ENCODE assay signal across 14 mouse cellular contexts in genomic region chr16:30869136-30869909, GRCm38 (mm10).
A peak's percentile ranks its signal among the peaks of the same experiment; 100 is the strongest.
DNase-seq lines count a peak whose midpoint lies in the region; ATAC-seq and TF ChIP-seq lines count a peak whose summit lies in the region.
"Had no signal": no experiment of that assay in that cellular context is flagged by ENCODE, and none has a peak within 500 bp of the region (broad histone marks: within the 10 kb centered on the region; RNA-seq: fewer than 3 reads in every experiment).

No protein-coding gene starts in this region.

- no peak for TF ChIP-seq CTCF in kidney, postnatal 0 days (IDR thresholded peaks at IDR 0.05; ENCODE audit: low read depth)

- intact Hi-C loops in heart, postnatal 36 days (cut with DNase I): loop anchor here (5.0 kb wide), 1 partner anchor 37 kb away; no protein-coding TSS in a partner anchor

- H3K36me3 ChIP-seq in heart, embryonic 12.5 days: no peaks in the 10 kb centered on the region
- no peaks in the 10 kb centered on the region for H3K36me3 ChIP-seq in kidney, postnatal 0 days (ENCODE audit: insufficient read depth, low read length)
- H3K36me3 ChIP-seq in liver, embryonic 16.5 days (ENCODE audit: control insufficient read depth, insufficient read depth): no peaks in the 10 kb centered on the region
- H3K36me3 ChIP-seq: embryonic facial prominence, embryonic 15.5 days; hindbrain, embryonic 12.5 days; intestine, embryonic 15.5 days had no signal

- DNase-seq in heart, postnatal 36 days: no peak
- DNase-seq in kidney, postnatal 0 days (ENCODE audit: low spot score): no peak
- no peak for DNase-seq in kidney, postnatal 25 days
- DNase-seq in ZHBTc4 (ENCODE audit: low read depth, low spot score): peak; percentile 58
- no peak for DNase-seq in layer of hippocampus, postnatal 14 days (ENCODE audit: low spot score in 2 of 2)
- DNase-seq: cerebellum, adult 11-12 months; retina, postnatal 1 day had no signal

- no peaks in the 10 kb centered on the region for H3K27me3 ChIP-seq in heart, embryonic 12.5 days (replicated peaks)
- H3K27me3 ChIP-seq in kidney, postnatal 0 days (ENCODE audit: insufficient read depth, low read length): no peaks in the 10 kb centered on the region
- H3K27me3 ChIP-seq in liver, embryonic 16.5 days (ENCODE audit: control insufficient read depth, insufficient read depth, low read depth, low read length): no peaks in the 10 kb centered on the region
- H3K27me3 ChIP-seq: embryonic facial prominence, embryonic 15.5 days; hindbrain, embryonic 12.5 days; intestine, embryonic 15.5 days had no signal

- ATAC-seq in heart, embryonic 12.5 days (ENCODE audit: insufficient number of reproducible peaks, low FRiP score): no peak; the same call in 1 of the 2 replicates
- ATAC-seq in kidney, postnatal 0 days (replicated peaks; ENCODE audit: low FRiP score, low read depth): no peak
- peak; percentile 30; the same call in 1 of the 2 replicates for ATAC-seq in liver, embryonic 16.5 days (ENCODE audit: low read depth)
- ATAC-seq: forebrain, embryonic 14.5 days; intestine, embryonic 15.5 days had no signal

- no peak overlapping the region for H3K4me3 ChIP-seq in heart, embryonic 12.5 days
- no peak overlapping the region for H3K4me3 ChIP-seq in kidney, postnatal 0 days (replicated peaks; ENCODE audit: low read depth, low read length)
- no peak overlapping the region for H3K4me3 ChIP-seq in liver, embryonic 16.5 days (ENCODE audit: low read depth, low read length)
- H3K4me3 ChIP-seq: embryonic facial prominence, embryonic 15.5 days; hindbrain, embryonic 12.5 days; intestine, embryonic 15.5 days had no signal

- peaks cover 7% of the 10 kb centered on the region; the same call in 1 of the 2 replicates for H3K9me3 ChIP-seq in heart, embryonic 12.5 days (replicated peaks)
- no peaks in the 10 kb centered on the region for H3K9me3 ChIP-seq in kidney, postnatal 0 days (replicated peaks; ENCODE audit: low read length)
- no peaks in the 10 kb centered on the region for H3K9me3 ChIP-seq in liver, embryonic 16.5 days (replicated peaks; ENCODE audit: control insufficient read depth, low read length)
- H3K9me3 ChIP-seq: embryonic facial prominence, embryonic 15.5 days had no signal

- no peak overlapping the region for H3K9ac ChIP-seq in heart, embryonic 12.5 days
- no peak overlapping the region for H3K9ac ChIP-seq in kidney, postnatal 0 days (ENCODE audit: low read depth, low read length)
- no peak overlapping the region for H3K9ac ChIP-seq in liver, embryonic 16.5 days (ENCODE audit: low read depth, low read length)
- H3K9ac ChIP-seq: embryonic facial prominence, embryonic 15.5 days; hindbrain, embryonic 12.5 days; intestine, embryonic 15.5 days; liver, embryonic 14.5 days had no signal

- H3K4me1 ChIP-seq in heart, embryonic 12.5 days (replicated peaks): peaks cover 30% of the 10 kb centered on the region
- H3K4me1 ChIP-seq in kidney, postnatal 0 days (replicated peaks; ENCODE audit: insufficient read depth, low read length): peaks cover 22% of the 10 kb centered on the region
- H3K4me1 ChIP-seq in liver, embryonic 16.5 days (ENCODE audit: control insufficient read depth, low read depth, low read length): no peaks in the 10 kb centered on the region; the same call in 1 of the 2 replicates

- H3K27ac ChIP-seq in heart, embryonic 12.5 days (ENCODE audit: poor library complexity, severe bottlenecking): 0 out of 2 replicates have a peak overlapping the region, but pooled peaks have one; percentile 7
- peak overlapping the region; percentile 60; the same call in 1 of the 2 replicates for H3K27ac ChIP-seq in kidney, postnatal 0 days
- no peak overlapping the region for H3K27ac ChIP-seq in liver, embryonic 16.5 days (ENCODE audit: low read length)
- H3K27ac ChIP-seq: embryonic facial prominence, embryonic 15.5 days; hindbrain, embryonic 12.5 days; intestine, embryonic 15.5 days; liver, embryonic 14.5 days had no signal

- no peak overlapping the region for H3K4me2 ChIP-seq in heart, embryonic 12.5 days
- H3K4me2 ChIP-seq in kidney, postnatal 0 days (ENCODE audit: low read length): 0 out of 2 replicates have a peak overlapping the region, but pooled peaks have one; percentile 28
- no peak overlapping the region for H3K4me2 ChIP-seq in liver, embryonic 16.5 days (ENCODE audit: low read depth, low read length)
- H3K4me2 ChIP-seq: embryonic facial prominence, embryonic 15.5 days; hindbrain, embryonic 12.5 days; intestine, embryonic 15.5 days had no signal

- WGBS in heart, embryonic 12.5 days: 81% methylated on average over 7 of the region's 7 CpGs
- WGBS in kidney, postnatal 0 days: 89% methylated on average over 7 of the region's 7 CpGs
- 65% methylated on average over 7 of the region's 7 CpGs for WGBS in liver, embryonic 16.5 days (ENCODE audit: insufficient replicate concordance)
